Mouse (Mus musculus): ENCODE results near the gene Mapk8ip2. TPM values are rescaled to one million over a fixed set of nuclear protein-coding genes. Genes with fewer than 3 reads are reported as not detected.
"Not testable (repeated sequence)": the region's sequence is repeated elsewhere in the genome, so short reads cannot be mapped to it uniquely, and the experiment has no call there.

Gene Mapk8ip2
- total and polyA plus RNA-seq, 3 experiments, result 0.01 to 0.04 TPM; not detected in 1

GRCm38 (mm10) chr15:89430771-89431170, 22.9 kb upstream of the Mapk8ip2 start:
- H3K27ac ChIP-seq (ENCODE audit: control insufficient read depth, low read depth, low read length); H3K9me3 ChIP-seq (replicated peaks; ENCODE audit: insufficient read depth, low read length); H3K79me2 ChIP-seq (ENCODE audit: control insufficient read depth, insufficient read depth, low read length, poor library complexity); H3K27me3 ChIP-seq (ENCODE audit: control insufficient read depth in 1 of 2, insufficient read depth in 2 of 2, low read length in 2 of 2); H3K4me1 ChIP-seq (ENCODE audit: control insufficient read depth in 1 of 2, insufficient read depth in 2 of 2, low read length in 2 of 2); H3K9ac ChIP-seq (ENCODE audit: control insufficient read depth, low read depth, low read length, poor library complexity, severe bottlenecking); H3K36me3 ChIP-seq (ENCODE audit: control insufficient read depth in 1 of 2, insufficient read depth in 2 of 2, low read length in 2 of 2): not testable (repeated sequence)
- TF ChIP-seq ZNF384 (IDR thresholded peaks at IDR 0.05; ENCODE audit: low read depth, low read length), result peak; percentile 85
- 0 out of 6 replicates have a peak, but pooled peaks of 1 of the 3 experiments have one; percentile 3 for TF ChIP-seq CTCF (IDR thresholded peaks at IDR 0.05 in 2 of 3, conservative IDR thresholded peaks at IDR 0.05 in 1 of 3; ENCODE audit: control insufficient read depth in 1 of 3, insufficient read depth in 1 of 3, low read depth in 2 of 3, low read length in 3 of 3, poor library complexity in 1 of 3, severe bottlenecking in 1 of 3)
- peak overlapping the region; percentile 15 to 84; a peak in 3 of 4 replicates for H3K4me3 ChIP-seq (ENCODE audit: control insufficient read depth in 1 of 2, insufficient read depth in 1 of 2, low read depth in 2 of 2, low read length in 2 of 2)
- peak; percentile 51 for DNase-seq (ENCODE audit: low read depth, low spot score)

DNA sequence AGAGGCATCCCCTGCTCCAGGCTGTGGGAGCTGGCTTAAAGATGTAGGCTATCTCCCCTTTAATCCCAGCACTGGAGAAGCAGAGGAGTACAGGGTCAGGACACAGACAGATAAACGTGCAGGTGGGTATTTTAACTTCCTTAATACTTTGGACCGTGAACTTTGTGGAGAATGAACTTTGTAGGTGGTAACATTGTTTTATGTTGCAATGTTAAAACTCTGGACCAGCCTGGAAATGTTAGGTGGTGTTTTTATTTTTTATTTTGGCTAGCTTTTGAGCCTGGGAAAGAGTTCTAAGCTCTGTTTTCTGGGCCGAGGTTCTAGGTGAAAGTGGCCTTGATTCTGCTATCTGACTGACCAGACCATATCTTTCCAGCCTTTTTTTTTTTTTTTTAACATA, 22.4 kb upstream of the Mapk8ip2 start:
- H3K4me1 ChIP-seq (ENCODE audit: control insufficient read depth in 1 of 2, insufficient read depth in 2 of 2, low read length in 2 of 2), result peaks cover 0 to 9% of the 10 kb centered on the region in 2 experiments; a peak in 1 of 4 replicates
- peaks cover 0 to 5% of the 10 kb centered on the region in 2 experiments; a peak in 2 of 4 replicates for H3K36me3 ChIP-seq (ENCODE audit: control insufficient read depth in 1 of 2, insufficient read depth in 2 of 2, low read length in 2 of 2)
- TF ChIP-seq CTCF (IDR thresholded peaks at IDR 0.05 in 2 of 3, conservative IDR thresholded peaks at IDR 0.05 in 1 of 3; ENCODE audit: control insufficient read depth in 1 of 3, insufficient read depth in 1 of 3, low read depth in 2 of 3, low read length in 3 of 3, poor library complexity in 1 of 3, severe bottlenecking in 1 of 3), result no peak
- no peak for TF ChIP-seq POLR2AphosphoS5 (IDR thresholded peaks at IDR 0.05; ENCODE audit: borderline replicate concordance, low read depth, low read length)
- TF ChIP-seq E2F4 (IDR thresholded peaks at IDR 0.05; ENCODE audit: borderline replicate concordance, low read depth, low read length), result no peak
- no peak for TF ChIP-seq MAX (IDR thresholded peaks at IDR 0.05; ENCODE audit: low read length)
- TF ChIP-seq SMC3 (IDR thresholded peaks at IDR 0.05; ENCODE audit: low read depth, low read length), result no peak
- no peak for TF ChIP-seq MAZ (IDR thresholded peaks at IDR 0.05; ENCODE audit: low read depth, low read length)
- TF ChIP-seq SIN3A (IDR thresholded peaks at IDR 0.05; ENCODE audit: low read length), result no peak
- no peak for TF ChIP-seq USF2 (IDR thresholded peaks at IDR 0.05; ENCODE audit: borderline replicate concordance in 1 of 2, insufficient read depth in 1 of 2, low read depth in 1 of 2, low read length in 2 of 2)
- TF ChIP-seq USF1 (IDR thresholded peaks at IDR 0.05; ENCODE audit: low read depth, low read length), result no peak
- TF ChIP-seq CHD2 (IDR thresholded peaks at IDR 0.05; ENCODE audit: low read length), result no peak
- TF ChIP-seq ZNF384 (IDR thresholded peaks at IDR 0.05; ENCODE audit: low read depth, low read length), result no peak
- TF ChIP-seq TBP (IDR thresholded peaks at IDR 0.05; ENCODE audit: low read depth, low read length), result no peak
- no peak for TF ChIP-seq ZKSCAN1 (IDR thresholded peaks at IDR 0.05; ENCODE audit: low read depth, low read length)
- H3K79me2 ChIP-seq (ENCODE audit: control insufficient read depth, insufficient read depth, low read length, poor library complexity), result no peaks in the 10 kb centered on the region; the same call in 1 of the 2 replicates
- no peak overlapping the region for H3K27ac ChIP-seq (ENCODE audit: control insufficient read depth, low read depth, low read length)
- H3K4me3 ChIP-seq (ENCODE audit: control insufficient read depth in 1 of 2, insufficient read depth in 1 of 2, low read depth in 2 of 2, low read length in 2 of 2), result peak overlapping the region in 1 of 2 experiments; percentile 2; a peak in 1 of 4 replicates
- H3K9me3 ChIP-seq (replicated peaks; ENCODE audit: insufficient read depth, low read length), result no peaks in the 10 kb centered on the region
- H3K9ac ChIP-seq (ENCODE audit: control insufficient read depth, low read depth, low read length, poor library complexity, severe bottlenecking), result no peak overlapping the region; the same call in 1 of the 2 replicates
- no peaks in the 10 kb centered on the region for H3K27me3 ChIP-seq (ENCODE audit: control insufficient read depth in 1 of 2, insufficient read depth in 2 of 2, low read length in 2 of 2)
- DNase-seq (ENCODE audit: low read depth, low spot score), result no peak

DNA sequence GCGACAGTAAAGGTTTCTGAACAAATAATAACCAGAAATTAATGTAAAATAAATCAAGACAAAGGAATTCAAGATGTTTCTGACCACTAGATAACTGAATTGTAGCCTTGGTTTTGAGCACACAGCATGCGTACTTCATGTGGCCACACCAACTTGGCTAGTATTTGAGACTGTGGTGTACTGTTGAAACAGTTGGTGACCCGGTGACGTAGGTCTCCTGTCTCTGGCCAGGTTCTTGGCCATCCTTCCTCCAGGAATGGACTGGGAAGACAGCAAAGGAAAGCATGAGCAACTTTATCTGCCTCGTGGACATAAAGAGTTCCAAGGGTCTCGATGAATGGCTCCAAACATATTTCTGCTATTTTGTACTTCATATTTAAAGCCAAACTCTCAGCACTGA, 21.9 kb upstream of the Mapk8ip2 start:
- no peak overlapping the region for H3K27ac ChIP-seq (ENCODE audit: control insufficient read depth, low read depth, low read length)
- H3K9me3 ChIP-seq (replicated peaks; ENCODE audit: insufficient read depth, low read length), result no peaks in the 10 kb centered on the region
- H3K27me3 ChIP-seq (ENCODE audit: control insufficient read depth in 1 of 2, insufficient read depth in 2 of 2, low read length in 2 of 2), result no peaks in the 10 kb centered on the region
- H3K4me1 ChIP-seq (ENCODE audit: control insufficient read depth in 1 of 2, insufficient read depth in 2 of 2, low read length in 2 of 2), result peaks cover 0 to 9% of the 10 kb centered on the region in 2 experiments; a peak in 1 of 4 replicates
- H3K4me3 ChIP-seq (ENCODE audit: control insufficient read depth in 1 of 2, insufficient read depth in 1 of 2, low read depth in 2 of 2, low read length in 2 of 2), result no peak overlapping the region
- no peak overlapping the region for H3K9ac ChIP-seq (ENCODE audit: control insufficient read depth, low read depth, low read length, poor library complexity, severe bottlenecking)
- H3K36me3 ChIP-seq (ENCODE audit: control insufficient read depth in 1 of 2, insufficient read depth in 2 of 2, low read length in 2 of 2), result peaks cover 0 to 5% of the 10 kb centered on the region in 2 experiments; a peak in 2 of 4 replicates
- H3K79me2 ChIP-seq (ENCODE audit: control insufficient read depth, insufficient read depth, low read length, poor library complexity), result no peaks in the 10 kb centered on the region; the same call in 1 of the 2 replicates
- no peak for DNase-seq (ENCODE audit: low read depth, low spot score)
- TF ChIP-seq GABPA (IDR thresholded peaks at IDR 0.05; ENCODE audit: low read depth, low read length), result no peak
- no peak for TF ChIP-seq MAZ (IDR thresholded peaks at IDR 0.05; ENCODE audit: low read depth, low read length)
- no peak for TF ChIP-seq GATA1 (IDR thresholded peaks at IDR 0.05; ENCODE audit: low read depth, low read length)
- no peak for TF ChIP-seq TCF12 (IDR thresholded peaks at IDR 0.05; ENCODE audit: low read depth, low read length)
- no peak for TF ChIP-seq NRF1 (IDR thresholded peaks at IDR 0.05; ENCODE audit: insufficient read depth, low read depth, low read length, poor library complexity, severe bottlenecking)
- TF ChIP-seq CHD1 (IDR thresholded peaks at IDR 0.05; ENCODE audit: low read depth, low read length), result no peak
- no peak for TF ChIP-seq HCFC1 (IDR thresholded peaks at IDR 0.05; ENCODE audit: low read depth, low read length)
- TF ChIP-seq USF1 (IDR thresholded peaks at IDR 0.05; ENCODE audit: low read depth, low read length), result no peak
- TF ChIP-seq MEF2A (IDR thresholded peaks at IDR 0.05; ENCODE audit: extremely low read depth, insufficient replicate concordance, low read depth, low read length, poor library complexity, severe bottlenecking), result no peak
- TF ChIP-seq E2F4 (IDR thresholded peaks at IDR 0.05; ENCODE audit: borderline replicate concordance, low read depth, low read length), result no peak
- no peak for TF ChIP-seq ELF1 (IDR thresholded peaks at IDR 0.05; ENCODE audit: low read depth, low read length)
- no peak for TF ChIP-seq RCOR1 (IDR thresholded peaks at IDR 0.05; ENCODE audit: low read depth, low read length)
- TF ChIP-seq SIN3A (IDR thresholded peaks at IDR 0.05; ENCODE audit: low read length), result no peak
- no peak for TF ChIP-seq UBTF (IDR thresholded peaks at IDR 0.05; ENCODE audit: borderline replicate concordance, insufficient read depth, low read depth, low read length)
- no peak for TF ChIP-seq POLR2AphosphoS5 (IDR thresholded peaks at IDR 0.05; ENCODE audit: borderline replicate concordance, low read depth, low read length)
